Mouse (Mus musculus) limb, embryonic 14.5 days (tissue): ENCODE data around the gene Slc6a12. TPM values are rescaled to one million over a fixed set of nuclear protein-coding genes. Genes with fewer than 3 reads are reported as not detected.

Experiments
- ATAC-seq: fragments of 200-750 bp; cut with Nextera tagmentation; 2 replicates; pipeline ENCODE4 v1.8.0; 2017; ENCODE audit warnings: low read depth, moderate number of reproducible peaks, moderate TSS enrichment; ENCODE audit not compliant: low FRiP score
- DNase-seq: peaks from one replicate; pipeline ENCODE4 v3.0.0-alpha.2; 2015; ENCODE audit warnings: low spot score
- H3K27ac ChIP-seq: fragments of 300-500 bp; sonication (generic); replicated peaks from 2 replicates; pipeline ENCODE4 v1.5.1; 2014; ENCODE audit warnings: low read depth, mild to moderate bottlenecking, low read length, moderate library complexity, mixed read lengths
- H3K27me3 ChIP-seq: fragments of 300-500 bp; sonication (generic); 2 replicates; pipeline ENCODE4 v1.6.1; 2014; ENCODE audit warnings: low read length, mixed read lengths; ENCODE audit not compliant: control insufficient read depth, insufficient read depth
- H3K36me3 ChIP-seq: fragments of 300-500 bp; sonication (generic); 2 replicates; pipeline ENCODE4 v1.6.1; 2014; ENCODE audit warnings: mild to moderate bottlenecking, low read length, moderate library complexity, mixed read lengths; ENCODE audit not compliant: control insufficient read depth, insufficient read depth
- H3K4me1 ChIP-seq: fragments of 300-500 bp; sonication (generic); 2 replicates; pipeline ENCODE4 v1.6.1; 2014; ENCODE audit warnings: antibody characterized with exemption, low read length, mixed read lengths; ENCODE audit not compliant: control insufficient read depth, insufficient read depth
- H3K4me2 ChIP-seq: fragments of 300-500 bp; sonication (generic); replicated peaks from 2 replicates; pipeline ENCODE4 v1.6.1; 2014; ENCODE audit warnings: low read depth, mild to moderate bottlenecking, low read length, moderate library complexity; ENCODE audit not compliant: severe bottlenecking
- H3K4me3 ChIP-seq: fragments of 300-500 bp; sonication (generic); replicated peaks from 2 replicates; pipeline ENCODE4 v1.5.1; 2014; ENCODE audit warnings: low read length
- H3K9ac ChIP-seq: fragments of 300-500 bp; sonication (generic); 2 replicates; pipeline ENCODE4 v1.6.1; 2014; ENCODE audit warnings: mild to moderate bottlenecking, low read depth, low read length, moderate library complexity; ENCODE audit not compliant: severe bottlenecking
- H3K9me3 ChIP-seq: fragments of 300-500 bp; sonication (generic); 2 replicates; pipeline ENCODE4 v1.6.1; 2016; ENCODE audit warnings: low read length; ENCODE audit not compliant: control insufficient read depth
- POLR2A ChIP-seq: fragments of 200-500 bp; IDR thresholded peaks from 2 replicates; pipeline ENCODE4 v1.8.0; 2012; ENCODE audit warnings: inconsistent platforms, mild to moderate bottlenecking, moderate library complexity, borderline replicate concordance; ENCODE audit not compliant: insufficient read depth, insufficient read length; ENCODE audit errors: extremely low read depth
- WGBS: fragments of 180-500 bp; shearing (Covaris S2); extraction: QIAGEN DNeasy Blood & Tissue Kit; methylation state at CpG from one replicate; pipeline ENCODE4 v1.1.7; 2014; 5-methylcytosine and 5-hydroxymethylcytosine counted together
- polyA plus RNA-seq, 2 experiments: library from polyadenylated mRNA; depleted of rRNA in 1 of 2; stranded (reverse) in 1 of 2; unstranded in 1 of 2; fragments of >200 nt; fragmentation: Nextera tagmentation in 1 of 2; extraction: Ambion mirVana in 1 of 2; gene quantifications; 2 replicates each; pipeline versions ENCODE4 v1.2.1 to v1.2.3; 2012 to 2014

The Slc6a12 gene
- polyA plus RNA-seq, 2 experiments: 0.23 TPM; not detected in 1

- WGBS: 49% methylated on average over 5 of the region's 5 CpGs
- TF ChIP-seq POLR2A: no peak
- Histone ChIP-seq H3K9ac (no peak overlapping the region), H3K36me3 (no peaks in the 10 kb centered on the region), H3K27ac (no peak overlapping the region), H3K9me3 (no peaks in the 10 kb centered on the region), H3K4me1 (no peaks in the 10 kb centered on the region), H3K27me3 (no peaks in the 10 kb centered on the region), H3K4me2 (no peak overlapping the region), H3K4me3 (no peak overlapping the region)
- DNase-seq: no peak
- ATAC-seq: no peak
These were observed 1.5 kb downstream of the Slc6a12 start for GRCm38 (mm10) chr6:121344329-121344728.

- H3K9me3 ChIP-seq: no peaks in the 10 kb centered on the region
- no peak overlapping the region for H3K4me2 ChIP-seq
- H3K9ac ChIP-seq: no peak overlapping the region
- no peaks in the 10 kb centered on the region for H3K27me3 ChIP-seq
- ATAC-seq: no peak
- H3K27ac ChIP-seq: no peak overlapping the region
- no peak overlapping the region for H3K4me3 ChIP-seq
- TF ChIP-seq POLR2A: no peak
- H3K4me1 ChIP-seq: no peaks in the 10 kb centered on the region
- 9% methylated on average over 8 of the region's 8 CpGs for WGBS
- no peak for DNase-seq
- no peaks in the 10 kb centered on the region for H3K36me3 ChIP-seq
These were observed 3.6 kb downstream of the Slc6a12 start for GRCm38 (mm10) chr6:121346428-121346827.

GRCm38 (mm10) chr6:121352276-121352675 lies 9.4 kb downstream of the Slc6a12 start:
- H3K36me3 ChIP-seq: no peaks in the 10 kb centered on the region
- DNase-seq (no peak), ATAC-seq (no peak)
- no peaks in the 10 kb centered on the region for H3K4me1 ChIP-seq
- TF ChIP-seq POLR2A: no peak
- H3K9ac ChIP-seq: no peak overlapping the region
- no peak overlapping the region for H3K4me3 ChIP-seq
- 55% methylated on average over 2 of the region's 2 CpGs for WGBS
- H3K4me2 ChIP-seq: no peak overlapping the region
- H3K9me3 ChIP-seq: no peaks in the 10 kb centered on the region
- H3K27ac ChIP-seq: no peak overlapping the region
- no peaks in the 10 kb centered on the region for H3K27me3 ChIP-seq

GRCm38 (mm10) chr6:121356041-121356440 lies 13.2 kb downstream of the Slc6a12 start:
- Histone ChIP-seq H3K4me1 (no peaks in the 10 kb centered on the region), H3K36me3 (no peaks in the 10 kb centered on the region), H3K27ac (no peak overlapping the region), H3K4me3 (no peak overlapping the region), H3K4me2 (no peak overlapping the region), H3K9me3 (no peaks in the 10 kb centered on the region), H3K9ac (no peak overlapping the region), H3K27me3 (no peaks in the 10 kb centered on the region)
- no peak for TF ChIP-seq POLR2A
- no peak for ATAC-seq
- DNase-seq: no peak
- 73% methylated on average over 1 of the region's 1 CpGs for WGBS

GRCm38 (mm10) chr6:121357232-121357631 lies 14.4 kb downstream of the Slc6a12 start:
- no peak overlapping the region for H3K27ac ChIP-seq
- WGBS: 81% methylated on average over 6 of the region's 6 CpGs
- no peak overlapping the region for H3K4me2 ChIP-seq
- no peaks in the 10 kb centered on the region for H3K36me3 ChIP-seq
- no peaks in the 10 kb centered on the region for H3K4me1 ChIP-seq
- H3K4me3 ChIP-seq: no peak overlapping the region
- H3K9me3 ChIP-seq: no peaks in the 10 kb centered on the region
- no peak overlapping the region for H3K9ac ChIP-seq
- ATAC-seq (no peak), DNase-seq (no peak)
- H3K27me3 ChIP-seq: no peaks in the 10 kb centered on the region
- no peak for TF ChIP-seq POLR2A

GRCm38 (mm10) chr6:121363061-121363460 lies 20.2 kb downstream of the Slc6a12 start:
- 79% methylated on average over 6 of the region's 6 CpGs for WGBS
- no peak for TF ChIP-seq POLR2A
- Histone ChIP-seq H3K4me3 (no peak overlapping the region), H3K4me2 (no peak overlapping the region), H3K4me1 (no peaks in the 10 kb centered on the region), H3K9ac (no peak overlapping the region), H3K36me3 (no peaks in the 10 kb centered on the region), H3K27ac (no peak overlapping the region), H3K9me3 (no peaks in the 10 kb centered on the region), H3K27me3 (no peaks in the 10 kb centered on the region)
- DNase-seq (no peak), ATAC-seq (no peak)
